Mouse (Mus musculus): ENCODE measurements around the gene Tmem178b.

Tmem178b gene

GRCm38 (mm10) chr6:40078353-40078752 lies 205.3 kb downstream of the Tmem178b start:
- no peak for DNase-seq (ENCODE audit: low spot score in 2 of 2)

GRCm38 (mm10) chr6:40083726-40084125 lies 210.7 kb downstream of the Tmem178b start:
- DNase-seq (ENCODE audit: low spot score in 2 of 2): no peak

- DNase-seq (ENCODE audit: low spot score in 2 of 2): no peak
Observed at GRCm38 (mm10) chr6:40091250-40091651, 218.2 kb downstream of the Tmem178b start.

- no peak for DNase-seq (ENCODE audit: low spot score in 2 of 2)
Observed at GRCm38 (mm10) chr6:40098498-40098897, 225.4 kb downstream of the Tmem178b start.

GRCm38 (mm10) chr6:40101785-40102184 lies 228.7 kb downstream of the Tmem178b start:
- no peak for DNase-seq (ENCODE audit: low spot score in 2 of 2)

GRCm38 (mm10) chr6:40102863-40103262 lies 229.8 kb downstream of the Tmem178b start:
- DNase-seq (ENCODE audit: low spot score in 2 of 2): no peak

GRCm38 (mm10) chr6:40110029-40110428 lies 237.0 kb downstream of the Tmem178b start:
- DNase-seq (ENCODE audit: low spot score in 2 of 2): no peak

GRCm38 (mm10) chr6:40110729-40111128 lies 237.7 kb downstream of the Tmem178b start:
- no peak for DNase-seq (ENCODE audit: low spot score in 2 of 2)

GRCm38 (mm10) chr6:40112488-40112887 lies 239.4 kb downstream of the Tmem178b start:
- no peak for DNase-seq (ENCODE audit: low spot score in 2 of 2)

- DNase-seq (ENCODE audit: low spot score in 2 of 2): no peak
Observed at GRCm38 (mm10) chr6:40116225-40116624, 243.2 kb downstream of the Tmem178b start.

GRCm38 (mm10) chr6:40120176-40120575 lies 247.1 kb downstream of the Tmem178b start:
- no peak for DNase-seq (ENCODE audit: low spot score in 2 of 2)

- no peak for DNase-seq (ENCODE audit: low spot score in 2 of 2)
Observed at GRCm38 (mm10) chr6:40121494-40121893, 248.4 kb downstream of the Tmem178b start.

- DNase-seq (ENCODE audit: low spot score in 2 of 2): no peak
Observed at GRCm38 (mm10) chr6:40123070-40123690, 250.1 kb downstream of the Tmem178b start.

- no peak for DNase-seq (ENCODE audit: low spot score in 2 of 2)
Observed at GRCm38 (mm10) chr6:40123960-40124359, 250.9 kb downstream of the Tmem178b start.

- DNase-seq (ENCODE audit: low spot score in 2 of 2): no peak
Observed at GRCm38 (mm10) chr6:40128716-40129115, 255.6 kb downstream of the Tmem178b start.

- no peak for DNase-seq (ENCODE audit: low spot score in 2 of 2)
Observed at GRCm38 (mm10) chr6:40131936-40132335, 258.9 kb downstream of the Tmem178b start.

GRCm38 (mm10) chr6:40133436-40133835 lies 260.4 kb downstream of the Tmem178b start:
- no peak for DNase-seq (ENCODE audit: low spot score in 2 of 2)

GRCm38 (mm10) chr6:40135716-40136115 lies 262.6 kb downstream of the Tmem178b start:
- no peak for DNase-seq (ENCODE audit: low spot score in 2 of 2)

- no peak for DNase-seq (ENCODE audit: low spot score in 2 of 2)
Observed at GRCm38 (mm10) chr6:40137346-40137745, 264.3 kb downstream of the Tmem178b start.

GRCm38 (mm10) chr6:40137831-40138520 lies 264.9 kb downstream of the Tmem178b start:
- DNase-seq (ENCODE audit: low spot score in 2 of 2): no peak

- no peak for DNase-seq (ENCODE audit: low spot score in 2 of 2)
Observed at GRCm38 (mm10) chr6:40142582-40142981, 269.5 kb downstream of the Tmem178b start.

GRCm38 (mm10) chr6:40144371-40144770 lies 271.3 kb downstream of the Tmem178b start:
- DNase-seq (ENCODE audit: low spot score in 2 of 2): no peak

- no peak for DNase-seq (ENCODE audit: low spot score in 2 of 2)
Observed at GRCm38 (mm10) chr6:40145601-40146000, 272.5 kb downstream of the Tmem178b start.
